Mouse (Mus musculus) bone marrow, adult 2 months (tissue): ENCODE results near the gene Hist2h3c1.

Experiments used
- CTCF ChIP-seq: fragments of 200-500 bp; IDR thresholded peaks from 2 replicates; pipeline ENCODE4 v1.5.1; 2011; ENCODE audit warnings: low read length, control low read depth; ENCODE audit not compliant: control insufficient read depth, insufficient read depth
- POLR2A ChIP-seq: fragments of 200-500 bp; IDR thresholded peaks from 2 replicates; pipeline ENCODE4 v1.6.1; 2011; ENCODE audit warnings: low read depth, mild to moderate bottlenecking, control low read depth, low read length, borderline replicate concordance; ENCODE audit not compliant: control insufficient read depth

DNA sequence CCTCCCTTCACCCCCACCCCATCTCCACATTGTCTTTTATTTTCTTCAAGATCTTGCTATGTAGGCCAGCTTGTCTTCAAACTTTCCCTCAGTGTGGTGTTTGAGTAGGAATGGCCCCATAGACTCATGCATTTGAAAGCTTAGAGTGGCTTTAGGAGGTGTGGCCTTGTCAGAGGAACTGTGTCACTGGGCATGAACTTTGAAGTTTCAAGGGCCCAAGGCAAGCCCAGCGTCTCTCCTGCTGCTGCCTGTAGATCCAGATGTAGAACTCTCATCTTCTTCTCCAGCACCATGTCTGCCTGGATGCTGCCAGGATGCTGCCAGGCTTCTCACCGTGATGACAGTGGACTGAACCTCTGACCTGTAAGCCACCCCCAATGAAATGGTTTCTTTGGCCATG lies 17.7 kb upstream of the Hist2h3c1 start:
- TF ChIP-seq CTCF (no peak), POLR2A (no peak)
